Mouse (Mus musculus) embryonic facial prominence, embryonic 15.5 days (tissue): ENCODE measurements around the gene Fancc. TPM values are rescaled to one million over a fixed set of nuclear protein-coding genes. Genes with fewer than 3 reads are reported as not detected.
A peak's percentile ranks its signal among the peaks of the same experiment; 100 is the strongest.
"Not testable (repeated sequence)": the region's sequence is repeated elsewhere in the genome, so short reads cannot be mapped to it uniquely, and the experiment has no call there.

Source experiments
- ATAC-seq: fragments of 200-750 bp; cut with Nextera tagmentation; 2 replicates; pipeline ENCODE4 v1.8.0; 2017; ENCODE audit warnings: low read depth, moderate TSS enrichment; ENCODE audit not compliant: insufficient number of reproducible peaks, low FRiP score, low TSS enrichment
- H3K27ac ChIP-seq: fragments of 300-500 bp; sonication (generic); replicated peaks from 2 replicates; pipeline ENCODE4 v1.5.1; 2015; ENCODE audit warnings: mild to moderate bottlenecking, inconsistent platforms
- H3K27me3 ChIP-seq: fragments of 300-500 bp; sonication (generic); 2 replicates; pipeline ENCODE4 v1.6.1; 2015; ENCODE audit warnings: inconsistent platforms
- H3K36me3 ChIP-seq: fragments of 300-500 bp; sonication (generic); 2 replicates; pipeline ENCODE4 v1.6.1; 2015; ENCODE audit warnings: mild to moderate bottlenecking, inconsistent platforms
- H3K4me1 ChIP-seq: fragments of 300-500 bp; sonication (generic); 2 replicates; pipeline ENCODE4 v1.6.1; 2015; ENCODE audit warnings: inconsistent platforms
- H3K4me2 ChIP-seq: fragments of 300-500 bp; sonication (generic); replicated peaks from 2 replicates; pipeline ENCODE4 v1.6.1; 2015; ENCODE audit warnings: mild to moderate bottlenecking, inconsistent platforms
- H3K4me3 ChIP-seq: fragments of 300-500 bp; sonication (generic); replicated peaks from 2 replicates; pipeline ENCODE4 v1.5.1; 2015; ENCODE audit warnings: mild to moderate bottlenecking, inconsistent platforms
- H3K9ac ChIP-seq: fragments of 300-500 bp; sonication (generic); 2 replicates; pipeline ENCODE4 v1.6.1; 2015; ENCODE audit warnings: inconsistent platforms
- H3K9me3 ChIP-seq: fragments of 300-500 bp; sonication (generic); replicated peaks from 2 replicates; pipeline ENCODE4 v1.6.1; 2016; ENCODE audit warnings: inconsistent platforms
- WGBS: fragments of 180-500 bp; shearing (Covaris S2); methylation state at CpG from one replicate; pipeline ENCODE4 v1.1.7; 2015; 5-methylcytosine and 5-hydroxymethylcytosine counted together
- polyA plus RNA-seq: library from polyadenylated mRNA; unstranded; fragments of >200 nt; fragmentation: Nextera tagmentation; extraction: Ambion mirVana; gene quantifications from 2 replicates; pipeline ENCODE4 v1.2.1, GENCODE M21; 2015

Gene Fancc
- polyA plus RNA-seq, 1 experiment from 2014 or later = 22.9 TPM

DNA sequence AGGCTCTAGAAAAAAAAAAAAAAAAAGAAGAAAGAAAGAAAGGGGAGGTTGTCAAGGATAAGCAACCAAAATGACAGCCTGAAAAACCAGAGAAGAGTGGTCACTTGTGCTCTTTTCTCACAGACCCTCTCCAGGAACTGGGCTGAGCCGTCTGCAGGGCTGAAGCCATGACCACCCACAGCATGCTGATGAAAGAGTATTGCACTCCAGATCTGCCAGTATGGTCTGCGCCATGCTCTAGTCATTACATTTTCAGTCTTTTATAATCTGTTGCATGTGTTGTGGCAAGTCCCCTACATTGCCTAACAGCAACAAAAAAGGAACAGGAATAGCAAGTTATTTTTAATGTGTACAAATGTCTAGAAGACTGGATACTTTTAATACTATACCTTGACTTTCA lies 114.9 kb downstream of the Fancc start:
- no peak overlapping the region for H3K4me2 ChIP-seq
- no peaks in the 10 kb centered on the region for H3K36me3 ChIP-seq
- H3K4me1 ChIP-seq = peaks cover 13% of the 10 kb centered on the region
- peak overlapping the region; percentile 52; the same call in 1 of the 2 replicates for H3K27ac ChIP-seq
- no peak overlapping the region for H3K4me3 ChIP-seq
- ATAC-seq = peak; percentile 43; the same call in 1 of the 2 replicates
- no peaks in the 10 kb centered on the region for H3K27me3 ChIP-seq
- H3K9me3 ChIP-seq = no peaks in the 10 kb centered on the region
- WGBS = 31% methylated on average over 2 of the region's 2 CpGs
- no peak overlapping the region for H3K9ac ChIP-seq

DNA sequence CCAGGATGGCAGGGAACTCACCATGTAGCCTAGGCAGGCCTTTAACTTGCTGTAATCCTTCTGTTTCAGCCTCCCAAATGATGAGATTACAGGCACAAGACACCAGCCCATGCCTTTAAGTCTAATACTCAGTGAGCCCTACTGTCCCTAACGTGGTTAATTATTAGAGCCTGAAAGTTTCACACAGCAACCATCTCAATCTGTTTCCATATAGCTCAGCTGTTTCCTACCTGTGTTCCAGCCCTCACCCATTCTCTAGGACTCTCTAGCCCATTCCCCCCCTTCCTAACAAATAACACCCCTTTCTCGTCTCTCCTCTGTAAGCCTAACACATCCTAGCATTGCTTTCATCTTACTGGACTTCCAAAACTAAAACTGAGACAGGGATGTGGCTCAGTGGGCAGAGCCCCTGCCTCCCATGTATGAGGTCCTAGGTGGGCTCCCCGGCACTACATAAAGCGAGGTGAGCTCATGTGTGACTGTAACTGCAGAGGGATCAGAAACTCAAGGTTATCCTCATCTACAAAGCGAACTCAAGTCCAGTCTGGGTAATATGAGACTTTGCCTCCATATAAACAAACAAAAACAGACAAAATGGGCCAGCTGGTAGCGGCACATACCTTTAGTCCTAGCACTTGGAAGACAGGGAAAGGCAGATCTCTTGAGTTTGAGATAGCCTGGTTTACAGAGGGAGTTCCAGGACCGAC lies 123.5 kb downstream of the Fancc start:
- no peaks in the 10 kb centered on the region for H3K27me3 ChIP-seq
- no peaks in the 10 kb centered on the region for H3K9me3 ChIP-seq
- H3K27ac ChIP-seq = 0 out of 2 replicates have a peak overlapping the region, but pooled peaks have one; percentile 34
- no peak for ATAC-seq
- H3K9ac ChIP-seq = no peak overlapping the region
- H3K4me1 ChIP-seq = no peaks in the 10 kb centered on the region; the same call in 1 of the 2 replicates
- no peaks in the 10 kb centered on the region for H3K36me3 ChIP-seq
- no peak overlapping the region for H3K4me3 ChIP-seq
- 79% methylated on average over 7 of the region's 7 CpGs for WGBS
- no peak overlapping the region for H3K4me2 ChIP-seq

DNA sequence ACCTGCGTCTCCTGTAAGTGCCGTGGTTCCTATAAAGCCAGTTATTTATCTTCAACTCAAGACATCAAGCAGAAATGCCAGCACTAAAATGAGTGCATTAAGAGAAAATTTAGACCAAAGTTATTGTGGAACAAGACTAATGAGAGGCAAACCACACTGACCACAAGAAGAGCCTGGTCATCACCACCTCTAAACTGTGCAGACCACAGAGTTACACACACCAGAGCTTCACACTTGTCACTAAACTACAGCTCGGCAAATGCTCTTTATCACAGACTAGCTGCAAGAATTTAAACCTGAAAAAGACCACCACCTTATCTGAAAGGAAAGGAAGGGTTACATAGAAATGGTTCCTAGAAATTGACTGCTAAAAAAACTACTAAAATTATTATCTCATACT lies 135.3 kb downstream of the Fancc start:
- H3K9me3 ChIP-seq = no peaks in the 10 kb centered on the region
- ATAC-seq = no peak
- no peak overlapping the region for H3K27ac ChIP-seq
- WGBS = 77% methylated on average over 3 of the region's 3 CpGs
- H3K27me3 ChIP-seq = no peaks in the 10 kb centered on the region
- H3K4me1 ChIP-seq = no peaks in the 10 kb centered on the region
- no peak overlapping the region for H3K4me3 ChIP-seq
- H3K36me3 ChIP-seq = no peaks in the 10 kb centered on the region
- H3K4me2 ChIP-seq = no peak overlapping the region
- H3K9ac ChIP-seq = no peak overlapping the region

DNA sequence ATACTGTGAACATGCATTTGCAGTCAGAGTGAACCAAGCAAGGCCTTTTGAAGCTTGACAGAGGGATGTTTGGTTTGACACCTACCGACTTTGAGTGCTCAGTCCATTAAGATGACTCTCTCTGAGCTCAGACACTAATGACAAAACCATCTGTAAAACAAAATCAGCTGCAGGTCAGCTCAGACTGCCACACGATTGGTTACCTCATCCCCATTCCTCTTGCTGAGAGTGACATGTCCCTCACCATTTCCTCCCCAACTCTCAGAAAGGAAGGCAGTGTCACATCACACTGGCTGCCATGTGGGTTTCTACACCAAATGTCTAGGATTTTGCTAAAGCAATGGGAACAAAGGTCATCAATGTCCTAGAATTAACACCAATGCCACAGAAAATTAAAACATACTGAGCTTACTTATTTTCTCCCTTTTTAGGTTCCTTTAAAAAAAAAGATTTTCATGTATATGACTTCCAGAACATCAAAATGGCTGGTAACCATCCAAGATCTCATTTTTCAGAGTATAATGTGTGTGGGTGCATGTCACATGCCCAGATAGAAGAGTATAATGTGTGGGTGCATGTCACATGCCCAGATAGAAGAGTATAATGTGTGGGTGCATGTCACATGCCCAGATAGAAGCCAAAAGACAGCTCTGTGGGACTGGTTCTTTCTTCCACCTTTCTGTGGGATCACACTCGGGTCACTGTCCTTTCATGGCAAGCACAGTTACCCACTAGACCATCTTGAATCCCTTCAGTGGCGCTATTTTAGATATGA lies 136.8 kb downstream of the Fancc start:
- H3K4me2 ChIP-seq = no peak overlapping the region
- no peaks in the 10 kb centered on the region for H3K36me3 ChIP-seq
- H3K9me3 ChIP-seq = no peaks in the 10 kb centered on the region
- no peak for ATAC-seq
- no peak overlapping the region for H3K27ac ChIP-seq
- H3K4me3 ChIP-seq = no peak overlapping the region
- H3K27me3 ChIP-seq = no peaks in the 10 kb centered on the region
- no peak overlapping the region for H3K9ac ChIP-seq
- H3K4me1 ChIP-seq = no peaks in the 10 kb centered on the region
- 77% methylated on average over 4 of the region's 4 CpGs for WGBS

DNA sequence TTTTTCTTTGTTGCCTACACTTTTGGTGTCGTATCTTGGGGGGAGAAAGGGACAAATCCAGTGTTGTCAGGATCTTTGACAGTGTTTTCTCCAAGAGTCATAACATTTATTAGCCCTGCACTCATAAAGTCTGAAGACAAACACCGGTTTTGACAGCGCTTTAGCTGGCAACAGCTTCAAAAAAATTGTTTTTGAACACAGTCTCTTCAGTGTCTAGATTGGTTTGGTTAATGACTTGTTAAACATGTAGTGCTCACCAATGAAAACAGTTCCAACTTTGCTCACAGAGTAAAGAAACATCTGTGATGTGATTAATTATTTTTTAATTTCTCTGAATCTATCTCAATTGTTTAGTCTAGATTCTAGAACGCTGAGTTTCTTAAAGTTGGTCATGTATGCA lies 137.7 kb downstream of the Fancc start:
- WGBS = 86% methylated on average over 4 of the region's 4 CpGs
- no peaks in the 10 kb centered on the region for H3K36me3 ChIP-seq
- no peak overlapping the region for H3K9ac ChIP-seq
- H3K4me2 ChIP-seq = no peak overlapping the region
- H3K27ac ChIP-seq = no peak overlapping the region
- H3K4me1 ChIP-seq = no peaks in the 10 kb centered on the region
- no peaks in the 10 kb centered on the region for H3K27me3 ChIP-seq
- no peaks in the 10 kb centered on the region for H3K9me3 ChIP-seq
- ATAC-seq = no peak
- H3K4me3 ChIP-seq = no peak overlapping the region

DNA sequence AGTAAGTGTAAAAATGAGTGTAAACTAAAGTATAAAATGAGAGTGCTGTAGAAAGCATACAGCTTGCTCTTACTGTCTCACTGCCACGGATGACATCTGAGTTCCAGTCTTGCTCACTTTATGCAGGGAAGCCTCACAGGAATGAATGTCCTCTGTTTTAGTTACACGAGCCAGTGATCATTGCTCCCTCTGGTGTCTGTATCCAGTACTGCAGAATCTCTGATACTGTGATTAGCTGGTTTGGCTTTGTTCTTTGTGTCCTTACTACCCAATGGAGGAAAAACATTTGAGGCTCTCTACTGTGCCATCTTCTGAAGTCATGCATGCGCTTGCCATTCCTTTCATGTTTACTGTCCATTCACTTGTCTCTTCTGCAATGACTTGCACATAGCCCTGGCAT lies 140.5 kb downstream of the Fancc start:
- ATAC-seq = no peak
- WGBS = 37% methylated on average over 3 of the region's 3 CpGs

DNA sequence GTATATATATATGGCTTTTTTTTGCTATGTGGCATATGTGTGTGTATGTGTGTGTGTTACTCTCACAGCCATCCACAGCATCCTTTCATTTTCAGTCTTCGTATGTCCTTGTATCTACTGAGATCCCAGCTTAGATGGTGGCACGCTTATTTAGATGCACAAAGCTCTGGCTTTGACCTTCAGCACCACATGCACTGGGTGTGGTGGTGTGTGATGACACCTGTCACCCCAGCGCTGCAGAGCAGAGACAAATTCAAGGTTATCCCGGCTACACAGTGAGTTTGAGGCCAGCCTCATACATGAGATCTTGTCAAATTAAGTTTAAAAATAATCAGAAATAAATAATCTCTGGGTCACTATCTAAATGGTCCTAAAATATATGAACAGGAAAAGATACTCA lies 141.0 kb downstream of the Fancc start:
- no peaks in the 10 kb centered on the region for H3K4me1 ChIP-seq
- H3K36me3 ChIP-seq = no peaks in the 10 kb centered on the region
- H3K27ac ChIP-seq = no peak overlapping the region
- 95% methylated on average over 4 of the region's 4 CpGs for WGBS
- no peaks in the 10 kb centered on the region for H3K9me3 ChIP-seq
- H3K4me3 ChIP-seq = no peak overlapping the region
- H3K4me2 ChIP-seq = no peak overlapping the region
- no peak for ATAC-seq
- no peaks in the 10 kb centered on the region for H3K27me3 ChIP-seq
- no peak overlapping the region for H3K9ac ChIP-seq

More for the DNA sequence above, 140.5 kb downstream of the Fancc start:
- no peak overlapping the region for H3K9ac ChIP-seq
- no peak overlapping the region for H3K4me2 ChIP-seq
- H3K27ac ChIP-seq = no peak overlapping the region
- H3K27me3 ChIP-seq = no peaks in the 10 kb centered on the region
- no peak overlapping the region for H3K4me3 ChIP-seq
- H3K9me3 ChIP-seq = no peaks in the 10 kb centered on the region
- H3K4me1 ChIP-seq = no peaks in the 10 kb centered on the region
- H3K36me3 ChIP-seq = no peaks in the 10 kb centered on the region

DNA sequence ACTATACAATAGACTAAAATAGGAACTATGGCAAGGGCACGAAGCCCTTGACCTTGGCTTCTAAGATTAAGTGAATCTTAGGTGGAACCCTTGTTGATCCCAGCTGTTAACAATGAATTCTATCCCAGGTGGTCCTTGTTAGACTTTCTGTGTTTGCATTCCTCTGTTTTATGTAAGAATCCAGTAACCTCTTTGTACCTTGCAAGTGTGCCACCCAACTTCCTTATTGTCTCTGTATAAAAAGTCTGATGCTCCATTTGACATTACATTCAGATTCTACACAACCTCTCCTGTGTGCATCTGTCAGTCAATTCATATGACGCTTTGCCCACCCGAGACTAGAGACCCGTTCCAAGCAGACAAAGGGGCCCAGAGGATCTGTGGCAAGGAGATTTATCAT lies 143.8 kb downstream of the Fancc start:
- ATAC-seq, H3K27ac ChIP-seq: not testable (repeated sequence)

DNA sequence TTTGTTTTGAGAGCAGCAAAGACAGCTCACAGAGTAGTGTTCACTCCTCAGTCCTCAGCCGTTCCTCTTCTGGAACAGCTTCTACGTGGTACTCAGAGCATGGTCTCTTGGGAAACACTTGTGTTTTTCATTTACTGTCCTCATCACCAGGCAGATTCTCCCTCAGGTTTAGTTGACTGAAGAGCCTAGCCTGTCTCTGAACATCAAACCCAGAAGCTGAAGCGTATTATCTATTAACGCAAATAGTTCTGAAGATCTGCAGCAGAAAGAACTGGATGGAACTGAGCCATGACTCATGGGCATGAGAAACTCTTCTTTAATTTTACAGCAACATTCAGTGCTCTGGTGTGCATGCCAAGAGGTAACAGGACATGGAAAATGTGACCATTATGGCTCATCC lies 147.0 kb downstream of the Fancc start:
- ATAC-seq = no peak
- H3K27me3 ChIP-seq = no peaks in the 10 kb centered on the region
- WGBS = 72% methylated on average over 4 of the region's 4 CpGs
- H3K36me3 ChIP-seq = no peaks in the 10 kb centered on the region
- no peak overlapping the region for H3K27ac ChIP-seq
- no peak overlapping the region for H3K4me2 ChIP-seq
- H3K9me3 ChIP-seq = no peaks in the 10 kb centered on the region
- no peak overlapping the region for H3K4me3 ChIP-seq
- H3K9ac ChIP-seq = no peak overlapping the region
- no peaks in the 10 kb centered on the region for H3K4me1 ChIP-seq

More for the DNA sequence above, 143.8 kb downstream of the Fancc start:
- 81% methylated on average over 4 of the region's 4 CpGs for WGBS
- not testable (repeated sequence) for H3K4me1 ChIP-seq, H3K27me3 ChIP-seq, H3K9ac ChIP-seq, H3K36me3 ChIP-seq, H3K9me3 ChIP-seq, H3K4me2 ChIP-seq, H3K4me3 ChIP-seq

DNA sequence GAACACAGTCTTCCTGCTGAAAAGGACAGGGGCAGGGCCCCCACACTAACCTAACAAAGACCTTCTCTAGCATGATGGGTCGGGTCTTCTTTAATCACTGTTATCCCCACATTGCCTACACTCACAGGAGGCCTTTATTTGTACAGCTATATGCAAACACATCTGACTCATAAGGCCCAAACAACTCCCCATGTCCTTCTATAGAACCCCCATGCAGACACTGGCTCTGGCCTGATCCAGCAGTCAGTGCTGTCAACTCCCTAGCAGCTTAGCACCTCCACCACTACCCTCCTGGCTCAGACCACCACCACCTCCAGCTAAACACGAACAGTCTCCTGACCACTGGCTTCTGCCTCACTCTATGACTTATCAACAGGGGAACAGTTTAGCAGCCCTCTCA lies 149.4 kb downstream of the Fancc start:
- no peak overlapping the region for H3K9ac ChIP-seq
- no peaks in the 10 kb centered on the region for H3K9me3 ChIP-seq
- H3K4me2 ChIP-seq = no peak overlapping the region
- H3K4me3 ChIP-seq = no peak overlapping the region
- H3K4me1 ChIP-seq = no peaks in the 10 kb centered on the region
- H3K27me3 ChIP-seq = no peaks in the 10 kb centered on the region
- no peak for ATAC-seq
- H3K27ac ChIP-seq = no peak overlapping the region
- no peaks in the 10 kb centered on the region for H3K36me3 ChIP-seq
- 78% methylated on average over 2 of the region's 2 CpGs for WGBS

DNA sequence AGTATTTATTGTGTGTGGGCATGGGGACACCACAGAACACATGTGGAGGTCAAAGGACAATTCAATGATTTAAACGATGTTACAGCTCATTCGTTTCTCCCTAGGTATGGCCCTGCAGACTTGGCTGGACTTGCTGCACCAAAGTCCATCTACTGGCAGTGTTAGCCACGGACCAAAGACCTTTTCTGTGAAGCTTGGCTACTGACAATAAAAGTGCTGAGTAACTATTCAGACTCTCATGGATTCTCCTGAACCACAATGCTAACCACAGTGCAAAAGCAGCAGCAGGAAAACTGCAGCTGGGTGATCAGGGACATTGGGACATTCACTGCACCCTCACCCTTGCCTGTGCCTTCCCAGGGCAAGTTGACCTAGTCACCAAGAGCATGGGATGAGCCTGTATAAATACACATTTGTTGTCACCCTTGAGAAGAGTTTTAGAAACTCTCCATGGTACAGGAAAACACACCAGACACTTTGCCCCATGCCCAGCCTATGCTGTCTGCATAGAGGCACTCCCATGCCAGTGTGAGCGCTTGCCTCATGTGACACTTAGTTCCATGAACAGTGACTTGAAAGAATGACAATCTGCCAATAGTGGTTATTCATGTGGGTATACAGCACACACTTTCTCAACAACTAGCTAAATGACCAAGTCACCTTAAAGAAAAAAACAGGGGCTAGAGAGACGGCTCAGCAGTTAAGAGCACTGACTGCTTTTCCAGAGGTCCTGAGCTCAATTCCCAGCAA lies 151.4 kb downstream of the Fancc start:
- ATAC-seq = no peak

More for the DNA sequence above, 151.4 kb downstream of the Fancc start:
- Histone ChIP-seq H3K4me3 (no peak overlapping the region), H3K36me3 (no peaks in the 10 kb centered on the region), H3K4me1 (no peaks in the 10 kb centered on the region), H3K27ac (no peak overlapping the region), H3K9me3 (no peaks in the 10 kb centered on the region), H3K4me2 (no peak overlapping the region), H3K27me3 (no peaks in the 10 kb centered on the region), H3K9ac (no peak overlapping the region)
- 82% methylated on average over 5 of the region's 5 CpGs for WGBS
